ENCODE assay signal across 10 mouse cellular contexts in genomic region chr1:133716464-133716863, GRCm38 (mm10). TPM values are rescaled to one million over a fixed set of nuclear protein-coding genes. Genes with fewer than 3 reads are reported as not detected.
DNase-seq lines count a peak whose midpoint lies in the region; ATAC-seq and TF ChIP-seq lines count a peak whose summit lies in the region.
"Had no signal": no experiment of that assay in that cellular context is flagged by ENCODE, and none has a peak within 500 bp of the region (broad histone marks: within the 10 kb centered on the region; RNA-seq: fewer than 3 reads in every experiment).

No protein-coding gene starts in this region.

- ATAC-seq in hindbrain, postnatal 0 days: no peak
- no peak for ATAC-seq in hindbrain, embryonic 11.5 days (ENCODE audit: low FRiP score)
- peak; percentile 57 for ATAC-seq in monocyte, adult 5-6 weeks (replicated peaks; ENCODE audit: insufficient number of reproducible peaks, low FRiP score, low TSS enrichment, poor library complexity, severe bottlenecking)
- ATAC-seq in midbrain, embryonic 15.5 days (replicated peaks): no peak

- in situ Hi-C loops in CH12.LX (cut with MboI; ENCODE audit: low pct_ligation_motif_present, low pct_unique_long_range_greater_than_20kb, low sequenced_read_pairs): no loop called here

- TF ChIP-seq POLR2A in CH12.LX (IDR thresholded peaks at IDR 0.05; ENCODE audit: low read depth, low read length): no peak
- no peak for TF ChIP-seq POLR2A in bone marrow macrophage, adult 2 months (IDR thresholded peaks at IDR 0.05; ENCODE audit: borderline replicate concordance, low read depth, low read length)

- H3K4me3 ChIP-seq in hindbrain, postnatal 0 days (ENCODE audit: low read length): no peak overlapping the region
- H3K4me3 ChIP-seq in hindbrain, embryonic 11.5 days (ENCODE audit: low read depth, low read length): no peak overlapping the region
- no peak overlapping the region for H3K4me3 ChIP-seq in CH12.LX (replicated peaks in 1 of 3; ENCODE audit: low read depth in 2 of 3, low read length in 2 of 3, poor library complexity in 1 of 3)
- no peak overlapping the region for H3K4me3 ChIP-seq in bone marrow macrophage, adult 2 months (ENCODE audit: insufficient read depth, low read length)
- H3K4me3 ChIP-seq in midbrain, embryonic 15.5 days: no peak overlapping the region

- no peaks in the 10 kb centered on the region for H3K27me3 ChIP-seq in hindbrain, postnatal 0 days (ENCODE audit: insufficient read depth, low read length)
- H3K27me3 ChIP-seq in hindbrain, embryonic 11.5 days (ENCODE audit: control insufficient read depth, insufficient read depth, low read length): no peaks in the 10 kb centered on the region
- no peaks in the 10 kb centered on the region for H3K27me3 ChIP-seq in CH12.LX (replicated peaks)
- no peaks in the 10 kb centered on the region for H3K27me3 ChIP-seq in midbrain, embryonic 15.5 days (replicated peaks)

- no peaks in the 10 kb centered on the region for H3K36me3 ChIP-seq in hindbrain, postnatal 0 days (ENCODE audit: insufficient read depth, low read length)
- no peaks in the 10 kb centered on the region for H3K36me3 ChIP-seq in hindbrain, embryonic 11.5 days (ENCODE audit: control insufficient read depth, insufficient read depth, low read length)
- H3K36me3 ChIP-seq in CH12.LX (replicated peaks in 1 of 2; ENCODE audit: control insufficient read depth in 1 of 2, insufficient read depth in 1 of 2, low read length in 1 of 2): peaks cover 30 to 85% of the 10 kb centered on the region in 2 experiments
- peaks cover 7% of the 10 kb centered on the region; the same call in 1 of the 2 replicates for H3K36me3 ChIP-seq in midbrain, embryonic 15.5 days (replicated peaks)

- no peaks in the 10 kb centered on the region for H3K9me3 ChIP-seq in hindbrain, postnatal 0 days (ENCODE audit: low read length)
- H3K9me3 ChIP-seq in hindbrain, embryonic 11.5 days (ENCODE audit: control insufficient read depth, low read length): no peaks in the 10 kb centered on the region
- H3K9me3 ChIP-seq in CH12.LX (replicated peaks; ENCODE audit: low read length): no peaks in the 10 kb centered on the region
- H3K9me3 ChIP-seq in midbrain, embryonic 15.5 days: no peaks in the 10 kb centered on the region

- H3K4me1 ChIP-seq in hindbrain, postnatal 0 days (ENCODE audit: insufficient read depth, low read length): no peaks in the 10 kb centered on the region
- no peaks in the 10 kb centered on the region for H3K4me1 ChIP-seq in hindbrain, embryonic 11.5 days (replicated peaks; ENCODE audit: control insufficient read depth, insufficient read depth, low read length)
- H3K4me1 ChIP-seq in CH12.LX (ENCODE audit: control insufficient read depth in 1 of 2, insufficient read depth in 2 of 2): peaks cover 8 to 24% of the 10 kb centered on the region in 2 experiments
- H3K4me1 ChIP-seq in bone marrow macrophage, adult 2 months (ENCODE audit: control insufficient read depth, insufficient read depth, low read length): no peaks in the 10 kb centered on the region
- H3K4me1 ChIP-seq in midbrain, embryonic 15.5 days: peaks cover 6% of the 10 kb centered on the region; the same call in 1 of the 2 replicates

- dilution Hi-C loops in CH12.LX (cut with MboI; ENCODE audit: extremely low pct_ligation_motif_present, extremely low pct_unique_long_range_greater_than_20kb, low sequenced_read_pairs): no loop called here

- 31% methylated on average over 7 of the region's 7 CpGs for WGBS in hindbrain, postnatal 0 days
- 31% methylated on average over 7 of the region's 7 CpGs for WGBS in hindbrain, embryonic 11.5 days
- 25% methylated on average over 7 of the region's 7 CpGs for WGBS in midbrain, embryonic 15.5 days

- H3K27ac ChIP-seq in hindbrain, postnatal 0 days: no peak overlapping the region
- H3K27ac ChIP-seq in hindbrain, embryonic 11.5 days (ENCODE audit: low read depth, low read length): no peak overlapping the region
- H3K27ac ChIP-seq in CH12.LX (ENCODE audit: insufficient read depth, low read depth): no peak overlapping the region
- H3K27ac ChIP-seq in bone marrow macrophage, adult 2 months (ENCODE audit: insufficient read depth, low read depth, low read length): no peak overlapping the region
- no peak overlapping the region for H3K27ac ChIP-seq in midbrain, embryonic 15.5 days

- H3K4me2 ChIP-seq in hindbrain, postnatal 0 days (ENCODE audit: low read depth, low read length): no peak overlapping the region
- H3K4me2 ChIP-seq in hindbrain, embryonic 11.5 days (replicated peaks; ENCODE audit: low read depth, low read length): no peak overlapping the region
- H3K4me2 ChIP-seq in CH12.LX (ENCODE audit: insufficient read depth, low read depth, poor library complexity, severe bottlenecking): no peak overlapping the region
- no peak overlapping the region for H3K4me2 ChIP-seq in midbrain, embryonic 15.5 days

- TF ChIP-seq CTCF in hindbrain, postnatal 0 days (IDR thresholded peaks at IDR 0.05; ENCODE audit: low read depth): peak; percentile 60
- TF ChIP-seq CTCF in CH12.LX (conservative IDR thresholded peaks at IDR 0.05 in 1 of 2, IDR thresholded peaks at IDR 0.05 in 1 of 2; ENCODE audit: low read depth in 2 of 2, low read length in 2 of 2): peak; percentile 64 to 86; a peak in 3 of 4 replicates
- TF ChIP-seq CTCF in bone marrow macrophage, adult 2 months (IDR thresholded peaks at IDR 0.05; ENCODE audit: low read depth, low read length): peak; percentile 54

- H3K79me2 ChIP-seq in CH12.LX (replicated peaks; ENCODE audit: control insufficient read depth, extremely low read depth, insufficient read depth, poor library complexity, severe bottlenecking): no peaks in the 10 kb centered on the region

- no peak overlapping the region for H3K9ac ChIP-seq in hindbrain, postnatal 0 days (replicated peaks; ENCODE audit: low read length)
- H3K9ac ChIP-seq in hindbrain, embryonic 11.5 days (ENCODE audit: low read depth, low read length): no peak overlapping the region
- no peak overlapping the region for H3K9ac ChIP-seq in CH12.LX (ENCODE audit: insufficient read depth, low read depth)
- H3K9ac ChIP-seq in midbrain, embryonic 15.5 days: no peak overlapping the region

- TF ChIP-seq RAD21 in CH12.LX (IDR thresholded peaks at IDR 0.05; ENCODE audit: low read depth, low read length): peak; percentile 81

- no peak for TF ChIP-seq EP300 in CH12.LX (IDR thresholded peaks at IDR 0.05; ENCODE audit: low read length)

- peak; percentile 23 for DNase-seq in hindbrain, postnatal 0 days (ENCODE audit: low spot score)
- no peak for DNase-seq in hindbrain, embryonic 11.5 days (ENCODE audit: low spot score)
- peak; percentile 65 for DNase-seq in CH12.LX (ENCODE audit: extremely low read depth)
- DNase-seq in kidney, adult 9 months: peak; percentile 66
- DNase-seq in thymus, postnatal 36 days: peak; percentile 67 to 69

TF ChIP-seq in CH12.LX, 34 proteins besides CTCF, POLR2A, EP300 and RAD21:
- TF ChIP-seq SMC3 (IDR thresholded peaks at IDR 0.05; ENCODE audit: low read depth, low read length) (peak; percentile 78), TBP (conservative IDR thresholded peaks at IDR 0.05; ENCODE audit: low read depth, low read length) (no peak), ZC3H11A (IDR thresholded peaks at IDR 0.05; ENCODE audit: low read depth, low read length) (0 out of 2 replicates have a peak, but pooled peaks have one; percentile 6)

RNA-seq across cellular contexts. Expression of gene Lax1, which starts 26.6 kb away (rescaled TPM):
- total RNA-seq in hindbrain, postnatal 0 days (2014; rRNA removed): 0.10 TPM in 1 of 2 replicates, not detected in the other
- 0.08 and 0.13 TPM in 2 replicates for polyA plus RNA-seq in hindbrain, postnatal 0 days (2015; fragmentation: Nextera tagmentation; extraction: Ambion mirVana)
- 0.12 and 0.22 TPM in 2 replicates for polyA plus RNA-seq in hindbrain, embryonic 11.5 days (2014; fragmentation: Nextera tagmentation; extraction: Ambion mirVana)
- total RNA-seq in CH12.LX (2012; rRNA removed) (14.9 and 17.9 TPM in 2 replicates), CH12.LX (2014; rRNA removed) (14.2 and 16.1 TPM in 2 replicates)
- polyA plus RNA-seq in CH12.LX (2012; ENCODE audit: insufficient read length, low read depth): 15.0 and 15.6 TPM in 2 replicates
- polyA plus RNA-seq in bone marrow macrophage, adult 2 months (2012; ENCODE audit: insufficient read depth, insufficient read length, missing spikeins): not detected in 2 replicates
- 35.8 to 132 TPM (median 52.2 TPM) in 3 replicates for total RNA-seq in monocyte, adult 5-6 weeks (2017)
- 0.09 and 0.14 TPM in 2 replicates for polyA plus RNA-seq in midbrain, embryonic 15.5 days (2015; fragmentation: Nextera tagmentation; extraction: Ambion mirVana)

RNA-seq across cellular contexts. Expression of gene Gm38394, which starts 55.3 kb away (rescaled TPM):
- total RNA-seq in hindbrain, postnatal 0 days (2014; rRNA removed): 5.1 and 5.3 TPM in 2 replicates
- polyA plus RNA-seq in hindbrain, postnatal 0 days (2015; fragmentation: Nextera tagmentation; extraction: Ambion mirVana): 1.2 and 1.7 TPM in 2 replicates
- polyA plus RNA-seq in hindbrain, embryonic 11.5 days (2014; fragmentation: Nextera tagmentation; extraction: Ambion mirVana): 6.7 and 10.4 TPM in 2 replicates
- total RNA-seq in CH12.LX (2012; rRNA removed) (4.0 and 4.7 TPM in 2 replicates), CH12.LX (2014; rRNA removed) (2.7 and 2.8 TPM in 2 replicates)
- polyA plus RNA-seq in CH12.LX (2012; ENCODE audit: insufficient read length, low read depth): 6.3 and 8.2 TPM in 2 replicates
- 22.9 and 25.1 TPM in 2 replicates for polyA plus RNA-seq in bone marrow macrophage, adult 2 months (2012; ENCODE audit: insufficient read depth, insufficient read length, missing spikeins)
- 10.1 to 21.1 TPM (median 12.8 TPM) in 3 replicates for total RNA-seq in monocyte, adult 5-6 weeks (2017)
- polyA plus RNA-seq in midbrain, embryonic 15.5 days (2015; fragmentation: Nextera tagmentation; extraction: Ambion mirVana): 2.6 and 3.1 TPM in 2 replicates

RNA-seq across cellular contexts. Expression of gene Zbed6, which starts 55.8 kb away (rescaled TPM):
- total RNA-seq in hindbrain, postnatal 0 days (2014; rRNA removed): 6.0 and 7.8 TPM in 2 replicates
- 0.15 and 0.87 TPM in 2 replicates for polyA plus RNA-seq in hindbrain, postnatal 0 days (2015; fragmentation: Nextera tagmentation; extraction: Ambion mirVana)
- polyA plus RNA-seq in hindbrain, embryonic 11.5 days (2014; fragmentation: Nextera tagmentation; extraction: Ambion mirVana): not detected in 2 replicates
- 4.4 and 5.3 TPM in 2 replicates for total RNA-seq in CH12.LX (2012; rRNA removed)
- 1.6 and 1.7 TPM in 2 replicates for total RNA-seq in CH12.LX (2014; rRNA removed)
- polyA plus RNA-seq in CH12.LX (2012; ENCODE audit: insufficient read length, low read depth): 2.9 and 3.7 TPM in 2 replicates
- 6.6 and 7.6 TPM in 2 replicates for polyA plus RNA-seq in bone marrow macrophage, adult 2 months (2012; ENCODE audit: insufficient read depth, insufficient read length, missing spikeins)
- total RNA-seq in monocyte, adult 5-6 weeks (2017): 15.3 to 43.2 TPM (median 22.6 TPM) in 3 replicates
- polyA plus RNA-seq in midbrain, embryonic 15.5 days (2015; fragmentation: Nextera tagmentation; extraction: Ambion mirVana): not detected in 2 replicates
- polyA plus RNA-seq: limb, embryonic 11.5 days; stomach, embryonic 16.5 days had no signal

Comparison
In these comparisons a context has a peak if more than half of its experiments do, and no peak if none do; other contexts are left out.
1. RNA of gene Lax1, which starts 26.6 kb away (polyA plus RNA-seq): 15.0 to 15.6 TPM in CH12.LX; 0.12 to 0.22 TPM in hindbrain, embryonic 11.5 days, 0.09 to 0.14 TPM in midbrain, embryonic 15.5 days, not detected in bone marrow macrophage, adult 2 months and 0.08 to 0.13 TPM in hindbrain, postnatal 0 days; every median in the first group is over 10 times any median in the second.
2. Peak in every context shown above with its lines, with median percentiles within 50 percentile points of each other: CTCF ChIP-seq.